Mouse (Mus musculus) spleen, adult 2 months (tissue): ENCODE results near the gene Mrgprf. TPM values are rescaled to one million over a fixed set of nuclear protein-coding genes. Genes with fewer than 3 reads are reported as not detected.

Experiments used
- DNase-seq, 2 experiments: peaks; one replicate each; pipeline versions ENCODE4 v3.0.0 to v3.0.0-alpha.2; 2012 to 2021; ENCODE audit warnings: low spot score in 2 of 2, low read depth in 1 of 2
- H3K27ac ChIP-seq: fragments of 200-500 bp; 2 replicates; pipeline ENCODE4 v1.5.1; 2012; ENCODE audit warnings: low read length, inconsistent platforms; ENCODE audit not compliant: insufficient read depth
- H3K27me3 ChIP-seq: fragments of 200-500 bp; 2 replicates; pipeline ENCODE4 v1.6.1; 2012; ENCODE audit warnings: mild to moderate bottlenecking, moderate library complexity, low read length, inconsistent platforms; ENCODE audit not compliant: control insufficient read depth, insufficient read depth
- H3K36me3 ChIP-seq: fragments of 200-500 bp; 2 replicates; pipeline ENCODE4 v1.6.1; 2012; ENCODE audit warnings: mild to moderate bottlenecking, low read length, inconsistent platforms; ENCODE audit not compliant: control insufficient read depth, insufficient read depth
- H3K4me1 ChIP-seq: fragments of 200-500 bp; 2 replicates; pipeline ENCODE4 v1.6.1; 2011; ENCODE audit warnings: inconsistent platforms; ENCODE audit not compliant: control insufficient read depth, insufficient read depth, insufficient read length
- H3K4me3 ChIP-seq: fragments of 200-500 bp; 2 replicates; pipeline ENCODE4 v1.5.1; 2011; ENCODE audit warnings: mild to moderate bottlenecking, inconsistent platforms; ENCODE audit not compliant: insufficient read depth, insufficient read length; ENCODE audit errors: extremely low read depth
- CTCF ChIP-seq: fragments of 200-500 bp; IDR thresholded peaks from 2 replicates; pipeline ENCODE4 v1.5.1; 2011; ENCODE audit warnings: mild to moderate bottlenecking, inconsistent platforms; ENCODE audit not compliant: insufficient read depth, insufficient read length, insufficient replicate concordance; ENCODE audit errors: extremely low read depth
- POLR2A ChIP-seq: fragments of 200-500 bp; IDR thresholded peaks from 2 replicates; pipeline ENCODE4 v1.6.1; 2011; ENCODE audit warnings: low read depth, low read length, inconsistent platforms
- WGBS: fragments of 180-500 bp; shearing (Covaris S2); methylation state at CpG from one replicate; pipeline ENCODE4 v1.1.7; 2018; 5-methylcytosine and 5-hydroxymethylcytosine counted together
- polyA plus RNA-seq: library from polyadenylated mRNA; depleted of rRNA; stranded (reverse); fragments of >200 nt; gene quantifications from 2 replicates; pipeline ENCODE4 v1.2.3, GENCODE M21; 2012

Gene Mrgprf
- polyA plus RNA-seq, 1 experiment = 2.2 TPM

GRCm38 (mm10) chr7:145270955-145271354 lies 29.7 kb upstream of the Mrgprf start:
- H3K4me1 ChIP-seq = no peaks in the 10 kb centered on the region
- DNase-seq = no peak
- TF ChIP-seq CTCF = no peak
- TF ChIP-seq POLR2A = no peak
- H3K4me3 ChIP-seq = no peak overlapping the region
- H3K36me3 ChIP-seq = peaks cover 38% of the 10 kb centered on the region
- 94% methylated on average over 5 of the region's 5 CpGs for WGBS
- no peak overlapping the region for H3K27ac ChIP-seq
- H3K27me3 ChIP-seq = no peaks in the 10 kb centered on the region

GRCm38 (mm10) chr7:145275488-145275887 lies 25.1 kb upstream of the Mrgprf start:
- no peak for DNase-seq
- Histone ChIP-seq H3K27me3 (no peaks in the 10 kb centered on the region), H3K27ac (no peak overlapping the region), H3K4me1 (no peaks in the 10 kb centered on the region), H3K36me3 (peaks cover 45% of the 10 kb centered on the region), H3K4me3 (no peak overlapping the region)
- TF ChIP-seq POLR2A (no peak), CTCF (no peak)
- 93% methylated on average over 3 of the region's 3 CpGs for WGBS

GRCm38 (mm10) chr7:145281396-145281795 lies 19.2 kb upstream of the Mrgprf start:
- Histone ChIP-seq H3K36me3 (peaks cover 17% of the 10 kb centered on the region), H3K4me3 (no peak overlapping the region), H3K27me3 (no peaks in the 10 kb centered on the region), H3K4me1 (peaks cover 11% of the 10 kb centered on the region; the same call in 1 of the 2 replicates), H3K27ac (no peak overlapping the region)
- WGBS = 87% methylated on average over 4 of the region's 4 CpGs
- TF ChIP-seq CTCF (no peak), POLR2A (no peak)
- DNase-seq = no peak

GRCm38 (mm10) chr7:145283041-145283440 lies 17.6 kb upstream of the Mrgprf start:
- peak overlapping the region; percentile 74 for H3K4me3 ChIP-seq
- peak overlapping the region; percentile 31; the same call in 1 of the 2 replicates for H3K27ac ChIP-seq
- H3K36me3 ChIP-seq = peaks cover 12% of the 10 kb centered on the region
- no peak for DNase-seq
- peaks cover 11% of the 10 kb centered on the region; the same call in 1 of the 2 replicates for H3K4me1 ChIP-seq
- H3K27me3 ChIP-seq = no peaks in the 10 kb centered on the region
- WGBS = 54% methylated on average over 4 of the region's 4 CpGs
- no peak for TF ChIP-seq CTCF
- no peak for TF ChIP-seq POLR2A

GRCm38 (mm10) chr7:145283487-145284187 lies 17.0 kb upstream of the Mrgprf start, which contains the start of gene Tpcn2:
Gene Tpcn2, minus strand, starts transcription at chr7:145284011.
- Histone ChIP-seq H3K4me1 (peaks cover 11% of the 10 kb centered on the region; the same call in 1 of the 2 replicates), H3K27me3 (no peaks in the 10 kb centered on the region), H3K4me3 (peak within 1 kb of the TSS; percentile 74), H3K36me3 (peaks cover 8% of the 10 kb centered on the region), H3K27ac (peak within 1 kb of the TSS; percentile 31)
- under 1% methylated on average over 18 of the region's 18 CpGs for whole genome bisulfite sequencing
- peak; percentile 77 to 87 for DNase-seq
- TF ChIP-seq POLR2A (peak; percentile 14; the same call in 1 of the 2 replicates), CTCF (peak; percentile 29; the same call in 1 of the 2 replicates)

GRCm38 (mm10) chr7:145284293-145284692 lies 16.3 kb upstream of the Mrgprf start:
- Histone ChIP-seq H3K4me3 (no peak overlapping the region), H3K4me1 (peaks cover 11% of the 10 kb centered on the region; the same call in 1 of the 2 replicates), H3K27me3 (no peaks in the 10 kb centered on the region), H3K36me3 (peaks cover 5% of the 10 kb centered on the region), H3K27ac (no peak overlapping the region)
- no peak for TF ChIP-seq POLR2A
- no peak for TF ChIP-seq CTCF
- DNase-seq = no peak
- WGBS = 54% methylated on average over 3 of the region's 3 CpGs

GRCm38 (mm10) chr7:145285476-145285875 lies 15.2 kb upstream of the Mrgprf start:
- Histone ChIP-seq H3K27ac (no peak overlapping the region), H3K4me1 (peaks cover 11% of the 10 kb centered on the region; the same call in 1 of the 2 replicates), H3K36me3 (no peaks in the 10 kb centered on the region), H3K27me3 (no peaks in the 10 kb centered on the region), H3K4me3 (no peak overlapping the region)
- TF ChIP-seq CTCF (no peak), POLR2A (no peak)
- WGBS = 80% methylated on average over 4 of the region's 4 CpGs
- DNase-seq = no peak
